Mouse (Mus musculus): Measurements from ENCODE around the gene Mcrip1.
A peak's percentile ranks its signal among the peaks of the same experiment; 100 is the strongest.
"Not testable (repeated sequence)": the region's sequence is repeated elsewhere in the genome, so short reads cannot be mapped to it uniquely, and the experiment has no call there.

Gene Mcrip1

GRCm38 (mm10) chr11:120542376-120542775, 7.2 kb downstream of the Mcrip1 start:
- DNase-seq (ENCODE audit: low spot score), result no peak

GRCm38 (mm10) chr11:120541907-120542306, 7.6 kb downstream of the Mcrip1 start:
- no peak for DNase-seq (ENCODE audit: low spot score)

- DNase-seq (ENCODE audit: low spot score), result no peak
These were observed 10.1 kb downstream of the Mcrip1 start for GRCm38 (mm10) chr11:120539285-120540014.

GRCm38 (mm10) chr11:120538955-120539284, 10.6 kb downstream of the Mcrip1 start:
- no peak for DNase-seq (ENCODE audit: low spot score)

- DNase-seq (ENCODE audit: low spot score), result no peak
These were observed 11.0 kb downstream of the Mcrip1 start for GRCm38 (mm10) chr11:120538485-120538884.

- DNase-seq (ENCODE audit: low spot score), result no peak
These were observed 13.7 kb downstream of the Mcrip1 start for GRCm38 (mm10) chr11:120535804-120536203.

GRCm38 (mm10) chr11:120535145-120535544, 14.4 kb downstream of the Mcrip1 start:
- DNase-seq (ENCODE audit: low spot score), result no peak

- DNase-seq (ENCODE audit: low spot score), result no peak
These were observed 15.4 kb downstream of the Mcrip1 start for GRCm38 (mm10) chr11:120534093-120534492.

- DNase-seq (ENCODE audit: low spot score), result no peak
These were observed 17.9 kb downstream of the Mcrip1 start for GRCm38 (mm10) chr11:120531646-120532045.

- no peak for DNase-seq (ENCODE audit: low spot score)
These were observed 19.2 kb downstream of the Mcrip1 start, which contains the start of gene Gcgr for GRCm38 (mm10) chr11:120530085-120530964. Gene Gcgr, plus strand, starts transcription at chr11:120530699.

GRCm38 (mm10) chr11:120528903-120529302, 20.6 kb downstream of the Mcrip1 start:
- no peak for DNase-seq (ENCODE audit: low spot score)

- no peak for DNase-seq (ENCODE audit: low spot score)
These were observed 21.7 kb downstream of the Mcrip1 start for GRCm38 (mm10) chr11:120527690-120528354.

GRCm38 (mm10) chr11:120525959-120526358, 23.6 kb downstream of the Mcrip1 start:
- DNase-seq (ENCODE audit: low spot score), result no peak

GRCm38 (mm10) chr11:120522581-120522980, 26.9 kb downstream of the Mcrip1 start:
- no peak for DNase-seq (ENCODE audit: low spot score)

- DNase-seq (ENCODE audit: low spot score), result no peak
These were observed 28.5 kb downstream of the Mcrip1 start for GRCm38 (mm10) chr11:120520967-120521540.

- no peak for DNase-seq (ENCODE audit: low spot score)
These were observed 29.0 kb downstream of the Mcrip1 start for GRCm38 (mm10) chr11:120520498-120520897.

GRCm38 (mm10) chr11:120519738-120520137, 29.8 kb downstream of the Mcrip1 start:
- peak; percentile 9 for DNase-seq (ENCODE audit: low spot score)

- DNase-seq (ENCODE audit: low spot score), result no peak
These were observed 31.0 kb downstream of the Mcrip1 start for GRCm38 (mm10) chr11:120518558-120518957.

GRCm38 (mm10) chr11:120518027-120518426, 31.5 kb downstream of the Mcrip1 start:
- no peak for DNase-seq (ENCODE audit: low spot score)

GRCm38 (mm10) chr11:120517147-120517546, 32.4 kb downstream of the Mcrip1 start:
- DNase-seq (ENCODE audit: low spot score), result no peak

- peak; percentile 77 for DNase-seq (ENCODE audit: low spot score)
These were observed 33.9 kb downstream of the Mcrip1 start for GRCm38 (mm10) chr11:120515611-120516010.

GRCm38 (mm10) chr11:120514262-120514661, 35.3 kb downstream of the Mcrip1 start:
- DNase-seq (ENCODE audit: low spot score), result not testable (repeated sequence)

Data from T-cell, adult 2 months (primary cell).